Mouse (Mus musculus) kidney, adult 8-10 months (tissue): ENCODE measurements around the gene Sorcs2.

Source experiments
- DNase-seq, 2 experiments: peaks; one replicate each; pipeline ENCODE4 v3.0.0; 2022

The Sorcs2 gene

DNA sequence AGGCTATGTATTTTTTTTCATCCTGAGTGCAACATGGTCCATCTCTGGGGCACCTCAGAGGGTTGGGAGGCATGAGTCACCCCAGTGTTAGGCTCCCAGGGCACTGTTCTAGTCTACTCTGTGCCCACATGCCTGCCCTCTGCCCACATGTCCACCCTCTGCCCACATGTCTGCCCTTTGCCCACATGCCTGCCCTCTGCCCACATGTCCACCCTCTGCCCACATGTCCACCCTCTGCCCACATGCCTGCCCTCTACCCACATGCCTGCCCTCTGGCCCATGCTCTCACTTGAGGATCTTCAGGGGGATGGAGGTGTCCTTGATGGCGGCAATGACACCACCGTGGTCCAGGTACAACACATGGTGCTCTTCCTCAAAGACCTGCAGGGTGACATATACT is 354.8 kb downstream of the Sorcs2 start:
- DNase-seq: no peak

GRCm38 (mm10) chr5:36041756-36042155 is 356.2 kb downstream of the Sorcs2 start:
- no peak for DNase-seq

DNA sequence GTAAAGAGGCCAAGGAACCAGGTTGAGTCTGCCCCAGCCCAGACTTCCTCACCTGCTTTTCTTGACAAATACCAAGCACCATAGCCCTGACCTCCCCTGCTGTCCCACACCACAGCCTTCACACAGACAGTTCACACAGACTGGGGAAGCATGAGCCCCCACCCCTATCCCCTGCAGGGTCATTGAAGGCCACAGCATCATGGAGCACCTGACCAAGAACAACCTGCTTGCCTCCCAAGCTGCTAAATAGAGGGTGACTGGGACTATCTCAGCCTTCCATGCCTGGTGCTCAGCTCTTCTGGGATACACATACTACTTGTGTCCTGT is 356.7 kb downstream of the Sorcs2 start:
- no peak for DNase-seq

GRCm38 (mm10) chr5:36040398-36041235 is 357.3 kb downstream of the Sorcs2 start:
- no peak for DNase-seq

GRCm38 (mm10) chr5:36039596-36039995 is 358.3 kb downstream of the Sorcs2 start:
- no peak for DNase-seq

DNA sequence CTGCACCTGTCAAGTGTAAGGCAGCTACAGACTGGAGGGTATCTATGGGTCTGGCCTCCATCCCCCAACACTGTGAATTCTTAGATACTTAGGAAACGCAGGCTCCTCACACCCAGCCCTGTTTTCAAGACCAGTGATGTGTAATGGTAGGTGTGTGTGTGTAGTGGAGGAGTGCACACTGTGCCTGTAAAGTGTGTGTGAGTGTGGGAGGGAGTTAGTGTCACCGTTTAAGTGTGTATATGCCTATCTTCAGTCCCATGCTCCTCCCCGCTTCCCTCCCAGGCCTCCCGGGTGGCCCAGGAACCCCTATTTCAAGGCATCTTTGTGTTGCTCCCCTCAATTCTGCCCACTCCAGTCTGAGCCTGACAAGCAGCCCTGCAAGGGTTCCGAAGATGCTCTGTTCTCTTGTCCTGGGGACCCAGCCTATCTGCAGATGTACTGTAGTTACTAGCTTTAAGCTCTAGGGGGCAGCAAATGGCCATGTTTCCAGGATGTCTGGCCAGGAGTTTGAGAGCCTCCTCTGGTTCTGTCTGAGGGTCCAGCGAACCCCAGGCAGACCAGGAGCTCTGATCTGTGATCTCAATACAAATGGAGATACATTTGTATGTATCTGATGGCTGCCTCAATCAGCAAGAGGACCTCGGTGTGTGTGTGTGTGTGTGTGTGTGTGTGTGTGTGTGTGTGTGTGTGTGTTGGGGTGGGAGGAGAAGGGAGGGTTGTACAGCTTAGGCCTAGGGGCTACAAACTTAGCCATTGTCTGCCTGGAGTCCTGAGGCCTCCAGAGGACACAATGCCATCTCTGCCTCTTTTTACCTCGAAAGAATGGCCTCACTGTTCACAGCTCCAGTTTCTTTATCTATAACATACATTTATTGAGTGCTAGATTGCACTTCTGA is 364.2 kb downstream of the Sorcs2 start:
- peak; percentile 15 to 31 for DNase-seq

DNA sequence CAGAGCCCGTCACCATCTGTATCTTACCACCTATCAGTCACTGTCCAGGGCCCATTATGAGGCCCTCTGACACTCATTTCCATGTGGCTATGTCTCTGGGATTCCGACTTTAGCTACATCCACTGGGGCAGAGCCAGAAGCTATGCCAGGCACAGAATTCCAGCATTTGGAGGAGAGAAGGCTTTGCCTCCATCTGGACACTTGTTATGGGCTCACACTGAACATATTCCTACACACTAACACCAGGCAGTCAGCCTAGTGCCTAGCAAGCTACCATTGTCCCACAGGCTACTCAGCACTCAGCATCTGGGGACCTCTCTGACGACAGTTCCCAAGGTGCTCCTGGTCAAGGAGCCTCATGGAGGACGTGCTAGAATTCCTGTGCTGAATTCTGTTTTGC is 372.9 kb downstream of the Sorcs2 start:
- DNase-seq: no peak

GRCm38 (mm10) chr5:36024003-36024685 is 373.8 kb downstream of the Sorcs2 start:
- no peak for DNase-seq

DNA sequence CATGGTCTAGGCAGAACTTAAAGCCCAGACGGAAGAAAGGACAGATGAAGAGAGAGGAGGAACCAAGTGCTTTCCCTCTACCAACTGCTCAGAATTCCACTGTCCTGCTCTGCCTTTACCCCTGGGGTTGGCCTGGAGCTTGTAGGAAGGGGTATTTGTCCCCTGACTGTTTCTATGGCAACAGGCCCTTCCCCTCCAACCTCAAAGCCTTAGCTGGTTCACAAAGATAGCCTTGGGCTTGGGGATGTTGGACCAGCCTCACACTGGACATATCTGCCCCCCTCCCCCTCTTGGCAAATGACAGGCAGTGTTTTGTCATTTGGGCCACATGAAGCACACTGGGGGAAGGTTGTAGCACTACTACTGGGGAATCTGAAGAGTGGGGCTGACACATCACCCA is 375.6 kb downstream of the Sorcs2 start:
- DNase-seq: no peak

- DNase-seq: no peak
Measured at GRCm38 (mm10) chr5:36021091-36021490, 376.8 kb downstream of the Sorcs2 start.

GRCm38 (mm10) chr5:36018366-36018765 is 379.6 kb downstream of the Sorcs2 start:
- no peak for DNase-seq

DNA sequence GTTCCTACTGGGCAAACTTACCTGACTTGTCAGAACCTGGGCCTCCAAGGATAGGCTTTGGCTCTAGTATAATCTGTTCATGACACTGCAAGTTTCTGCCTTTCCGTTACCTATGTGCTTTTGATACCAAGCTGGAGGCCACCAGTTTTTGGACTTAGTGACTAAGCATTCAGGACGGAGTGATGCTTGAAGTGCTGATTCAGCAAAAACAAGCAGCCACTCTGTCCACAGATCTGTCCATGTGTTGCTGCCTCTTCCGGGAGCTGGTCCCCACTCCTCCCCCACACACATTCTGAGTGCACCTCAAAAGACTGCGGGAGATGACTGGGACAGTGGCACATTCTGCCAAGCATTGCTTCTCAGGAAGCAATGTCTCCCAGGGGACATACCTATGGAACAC is 388.5 kb downstream of the Sorcs2 start:
- DNase-seq: no peak

DNA sequence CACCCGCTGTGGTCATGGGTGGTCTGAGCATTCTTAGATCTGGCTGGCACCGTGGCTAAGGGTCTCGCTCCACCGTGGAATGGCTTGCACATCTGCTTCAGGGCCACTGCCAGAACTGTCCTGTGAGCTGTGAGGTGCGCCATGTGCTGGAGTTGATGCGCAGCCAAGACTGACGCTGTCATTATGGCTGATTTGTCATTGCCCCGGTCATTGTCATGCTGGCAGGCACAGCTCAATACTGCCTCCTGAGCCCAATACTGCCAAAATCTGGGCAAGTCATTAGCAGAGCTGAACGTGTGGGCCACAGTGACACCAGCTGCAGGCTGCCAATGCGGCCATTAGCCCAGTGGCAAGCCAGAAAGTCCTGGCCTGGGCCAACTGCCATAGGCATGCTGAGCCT is 390.3 kb downstream of the Sorcs2 start:
- DNase-seq: no peak

- no peak for DNase-seq
Measured at GRCm38 (mm10) chr5:36006586-36006985, 391.4 kb downstream of the Sorcs2 start.

GRCm38 (mm10) chr5:36006106-36006505 is 391.8 kb downstream of the Sorcs2 start:
- DNase-seq: no peak

DNA sequence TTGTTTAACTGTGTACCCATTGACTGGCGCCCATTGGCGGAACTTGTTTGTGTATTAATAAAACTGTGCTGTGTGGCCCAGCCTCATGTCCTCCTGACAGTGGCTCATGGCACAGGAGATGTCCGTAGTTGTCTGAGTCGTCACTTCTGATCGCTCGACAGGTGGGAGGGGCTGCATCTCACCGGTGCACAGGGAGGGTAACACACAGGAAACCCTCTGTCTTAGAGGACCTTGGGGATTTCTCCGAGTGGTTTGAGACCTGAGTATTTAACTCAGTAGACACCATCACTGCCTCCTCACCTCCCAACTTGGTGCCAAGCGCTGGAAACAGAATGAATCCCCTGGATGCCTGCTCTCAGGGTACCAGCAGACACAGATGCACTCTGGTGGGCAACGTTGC is 394.1 kb downstream of the Sorcs2 start:
- no peak for DNase-seq

DNA sequence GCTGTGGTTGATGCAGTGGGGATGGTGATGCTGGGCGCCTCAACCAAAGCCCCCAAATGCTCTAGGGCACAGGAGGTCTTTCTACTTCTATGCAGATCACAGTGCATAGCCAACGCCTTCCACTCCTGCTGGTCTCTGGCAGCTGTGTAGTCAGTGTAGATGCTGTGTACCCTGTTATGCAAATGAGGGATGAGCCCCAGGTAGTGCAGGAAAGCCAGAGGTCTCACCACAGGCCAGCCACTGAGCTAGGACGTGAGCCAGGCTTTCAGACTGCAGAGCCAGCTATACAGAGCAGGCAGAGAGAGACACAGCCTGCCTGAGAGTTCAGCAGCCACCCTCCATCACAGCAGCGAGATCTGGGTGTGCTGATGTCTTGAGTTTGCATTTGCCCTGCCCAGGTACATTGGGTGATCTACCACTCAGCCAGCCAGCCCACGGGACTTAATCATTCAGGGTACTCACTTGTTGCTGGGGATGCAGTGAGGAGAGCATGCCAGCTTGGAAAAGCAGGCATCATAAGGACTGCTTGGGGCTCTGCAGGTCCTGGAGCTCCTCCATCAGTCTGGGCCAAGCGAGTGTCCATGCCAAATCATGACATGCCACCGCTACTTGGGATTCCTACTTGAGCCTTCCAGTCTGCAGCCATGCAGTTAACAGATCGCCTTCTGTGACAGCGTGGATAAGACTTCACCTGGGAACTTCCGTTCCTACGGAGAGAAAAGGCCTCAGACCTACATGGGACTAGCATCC is 407.8 kb downstream of the Sorcs2 start:
- DNase-seq: no peak

- DNase-seq: no peak
Measured at GRCm38 (mm10) chr5:35989506-35989905, 408.4 kb downstream of the Sorcs2 start.

DNA sequence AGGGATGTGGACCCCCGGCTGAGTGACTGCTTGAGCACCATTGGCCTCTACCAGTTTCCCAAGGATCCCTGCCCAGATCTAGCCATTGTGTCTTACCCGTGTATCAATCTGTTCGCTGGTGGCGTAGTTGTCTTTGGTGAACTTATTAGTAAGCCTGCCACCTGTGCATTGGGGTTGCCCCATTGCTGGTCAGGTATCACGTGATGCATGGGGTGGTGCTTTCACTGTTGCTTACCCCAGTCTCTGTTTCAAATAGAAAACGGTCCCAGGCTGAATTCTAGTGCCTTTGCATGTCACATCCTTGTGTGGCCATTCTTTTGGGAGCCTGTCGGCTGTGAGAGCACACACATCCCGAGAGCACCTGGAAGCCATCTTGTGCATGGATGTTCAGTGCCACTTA is 409.9 kb downstream of the Sorcs2 start:
- no peak for DNase-seq

DNA sequence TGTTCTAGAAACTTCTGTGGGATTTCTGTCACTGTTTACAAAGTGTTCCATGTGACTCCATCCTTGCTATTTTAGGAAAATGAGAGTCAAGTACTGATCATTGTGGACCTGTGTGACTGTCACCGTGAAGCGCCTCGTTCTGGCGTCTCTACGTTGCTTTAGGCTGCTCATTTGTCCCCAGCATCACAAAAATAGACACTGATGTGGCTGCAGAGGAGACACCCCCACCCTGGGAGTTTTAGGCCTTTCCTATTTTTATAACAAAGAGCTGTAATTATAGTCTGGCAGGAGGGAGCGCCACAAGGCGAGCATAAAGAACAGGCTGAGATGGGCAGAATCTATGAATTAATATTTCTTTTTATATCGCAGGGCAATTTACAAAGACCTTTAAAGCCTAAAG is 412.3 kb downstream of the Sorcs2 start:
- DNase-seq: no peak

- DNase-seq: peak in 1 of 2 experiments; percentile 70
Measured at GRCm38 (mm10) chr5:35981976-35982375, 416.0 kb downstream of the Sorcs2 start.

- no peak for DNase-seq
Measured at GRCm38 (mm10) chr5:35981341-35981740, 416.6 kb downstream of the Sorcs2 start.

DNA sequence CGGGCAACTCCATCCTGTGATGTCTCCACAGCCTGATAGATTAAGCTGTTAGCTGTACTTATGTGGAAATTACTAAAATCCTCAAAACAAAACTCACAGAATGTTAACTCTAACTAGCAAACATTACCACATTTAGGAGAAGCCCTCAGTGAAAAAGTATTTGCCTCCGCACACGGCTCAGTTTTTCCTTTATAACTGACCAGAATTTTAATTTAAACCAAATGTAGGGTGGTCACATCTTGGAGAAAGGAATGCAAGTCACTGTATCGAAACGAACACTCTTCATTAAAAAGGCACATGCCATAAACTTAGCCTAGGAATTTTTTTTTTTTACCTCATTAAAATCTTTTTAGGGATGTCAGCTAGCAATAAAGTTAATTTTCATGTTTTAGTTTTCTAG is 417.4 kb downstream of the Sorcs2 start:
- DNase-seq: no peak
